Mouse (Mus musculus): ENCODE measurements around the gene Cul7. TPM values are rescaled to one million over a fixed set of nuclear protein-coding genes. Genes with fewer than 3 reads are reported as not detected.

The Cul7 gene
- polyA plus RNA-seq, 1 experiment from 2014 or later, result 42.0 TPM

DNA sequence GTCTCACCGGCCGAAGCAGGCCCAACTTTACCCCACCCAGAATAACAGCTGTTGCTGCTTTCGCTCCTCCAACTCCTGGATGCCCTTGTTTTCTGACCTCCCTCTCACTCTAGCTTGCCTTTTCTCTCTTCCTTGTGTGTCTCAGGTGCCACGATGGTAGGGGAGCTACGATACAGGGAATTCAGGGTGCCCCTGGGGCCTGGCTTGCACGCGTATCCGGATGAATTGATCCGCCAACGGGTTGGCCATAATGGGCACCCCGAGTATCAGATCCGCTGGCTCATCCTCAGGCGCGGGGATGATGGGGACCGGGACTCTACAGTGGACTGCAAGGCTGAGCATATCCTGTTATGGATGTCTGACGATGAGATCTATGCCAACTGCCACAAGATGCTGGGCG, 1.2 kb downstream of the Cul7 start:
- no peak overlapping the region for H3K27ac ChIP-seq
- peaks cover 46% of the 10 kb centered on the region for H3K4me1 ChIP-seq
- ATAC-seq (ENCODE audit: low FRiP score, low read depth), result no peak

GRCm38 (mm10) chr17:46651755-46652547, 1.8 kb downstream of the Cul7 start:
- peaks cover 40% of the 10 kb centered on the region for H3K4me1 ChIP-seq
- no peak for ATAC-seq (ENCODE audit: low FRiP score, low read depth)
- 78% methylated on average over 20 of the region's 20 CpGs for WGBS
- peak overlapping the region; percentile 91 for H3K4me2 ChIP-seq (replicated peaks)
- no peak overlapping the region for H3K27ac ChIP-seq
- no peaks in the 10 kb centered on the region for H3K9me3 ChIP-seq
- H3K36me3 ChIP-seq, result peaks cover 60% of the 10 kb centered on the region
- peak overlapping the region; percentile 92 for H3K9ac ChIP-seq
- H3K4me3 ChIP-seq, result 0 out of 2 replicates have a peak overlapping the region, but pooled peaks have one; percentile 67
- no peaks in the 10 kb centered on the region for H3K27me3 ChIP-seq (replicated peaks)

More for the DNA sequence above, 1.2 kb downstream of the Cul7 start:
- peaks cover 53% of the 10 kb centered on the region for H3K36me3 ChIP-seq
- peak overlapping the region; percentile 91 for H3K4me2 ChIP-seq (replicated peaks)
- peak overlapping the region; percentile 92 for H3K9ac ChIP-seq
- H3K27me3 ChIP-seq (replicated peaks), result no peaks in the 10 kb centered on the region
- 81% methylated on average over 17 of the region's 17 CpGs for WGBS
- no peaks in the 10 kb centered on the region for H3K9me3 ChIP-seq
- peak overlapping the region; percentile 67 for H3K4me3 ChIP-seq

- Histone ChIP-seq H3K27me3 (replicated peaks) (no peaks in the 10 kb centered on the region), H3K36me3 (peaks cover 89% of the 10 kb centered on the region), H3K27ac (no peak overlapping the region), H3K4me2 (replicated peaks) (no peak overlapping the region), H3K9me3 (no peaks in the 10 kb centered on the region), H3K9ac (no peak overlapping the region), H3K4me3 (no peak overlapping the region), H3K4me1 (peaks cover 26% of the 10 kb centered on the region)
- ATAC-seq (ENCODE audit: low FRiP score, low read depth), result no peak
- WGBS, result 77% methylated on average over 6 of the region's 6 CpGs
These were observed 5.9 kb downstream of the Cul7 start for GRCm38 (mm10) chr17:46656054-46656453.

DNA sequence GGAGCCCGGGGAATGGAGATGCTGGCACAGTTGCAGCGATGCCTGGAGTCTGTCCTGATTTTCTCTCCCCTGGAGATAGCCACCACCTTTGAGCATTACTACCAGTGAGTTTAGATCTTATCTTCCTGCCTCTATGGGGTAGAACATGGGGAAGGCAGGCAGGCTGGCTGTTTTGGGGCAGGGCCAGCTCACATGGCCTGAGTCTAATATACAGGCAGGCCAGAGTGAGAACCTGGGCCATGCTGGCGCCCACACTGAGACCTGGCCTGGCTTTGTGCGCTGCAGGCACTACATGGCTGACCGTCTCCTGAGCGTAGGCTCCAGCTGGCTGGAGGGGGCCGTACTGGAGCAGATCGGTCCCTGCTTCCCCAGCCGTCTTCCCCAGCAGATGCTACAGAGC, 11.2 kb downstream of the Cul7 start:
- H3K36me3 ChIP-seq, result peaks cover 97% of the 10 kb centered on the region
- WGBS, result 93% methylated on average over 9 of the region's 9 CpGs
- no peak for ATAC-seq (ENCODE audit: low FRiP score, low read depth)

DNA sequence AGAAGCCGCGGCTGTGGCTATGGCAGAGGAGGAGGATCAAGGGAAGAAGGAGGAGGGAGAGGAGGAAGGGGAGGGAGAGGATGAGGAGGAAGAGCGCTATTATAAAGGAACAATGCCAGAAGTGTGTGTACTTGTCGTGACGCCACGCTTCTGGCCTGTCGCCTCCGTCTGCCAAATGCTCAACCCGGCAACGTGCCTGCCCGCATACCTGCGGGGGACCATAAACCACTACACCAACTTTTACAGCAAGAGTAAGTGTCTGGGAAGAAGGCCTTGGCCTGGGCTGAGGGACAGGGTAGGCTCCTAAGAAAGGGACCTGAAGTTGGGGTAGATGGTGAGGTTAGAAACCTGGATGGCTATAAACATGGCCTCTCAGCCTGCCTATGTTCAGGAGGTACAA, 11.8 kb downstream of the Cul7 start:
- Histone ChIP-seq H3K36me3 (peaks cover 97% of the 10 kb centered on the region), H3K9ac (no peak overlapping the region), H3K4me2 (replicated peaks) (no peak overlapping the region), H3K4me1 (no peaks in the 10 kb centered on the region), H3K27ac (no peak overlapping the region), H3K4me3 (no peak overlapping the region), H3K9me3 (no peaks in the 10 kb centered on the region), H3K27me3 (replicated peaks) (no peaks in the 10 kb centered on the region)
- no peak for ATAC-seq (ENCODE audit: low FRiP score, low read depth)
- 94% methylated on average over 12 of the region's 12 CpGs for WGBS

More for the DNA sequence above, 11.2 kb downstream of the Cul7 start:
- H3K4me1 ChIP-seq, result no peaks in the 10 kb centered on the region
- H3K27me3 ChIP-seq (replicated peaks), result no peaks in the 10 kb centered on the region
- no peaks in the 10 kb centered on the region for H3K9me3 ChIP-seq
- H3K4me3 ChIP-seq, result no peak overlapping the region
- no peak overlapping the region for H3K9ac ChIP-seq
- no peak overlapping the region for H3K27ac ChIP-seq
- no peak overlapping the region for H3K4me2 ChIP-seq (replicated peaks)

GRCm38 (mm10) chr17:46662730-46663129, 12.6 kb downstream of the Cul7 start:
- no peaks in the 10 kb centered on the region for H3K9me3 ChIP-seq
- no peak overlapping the region for H3K4me3 ChIP-seq

GRCm38 (mm10) chr17:46667712-46668111, 17.6 kb downstream of the Cul7 start:
- 92% methylated on average over 16 of the region's 16 CpGs for WGBS
- no peak overlapping the region for H3K4me2 ChIP-seq (replicated peaks)
- no peak for ATAC-seq (ENCODE audit: low FRiP score, low read depth)
- no peak overlapping the region for H3K27ac ChIP-seq
- H3K4me3 ChIP-seq, result no peak overlapping the region
- no peaks in the 10 kb centered on the region for H3K4me1 ChIP-seq
- no peaks in the 10 kb centered on the region for H3K9me3 ChIP-seq
- H3K9ac ChIP-seq, result no peak overlapping the region
- peaks cover 75% of the 10 kb centered on the region for H3K36me3 ChIP-seq
- H3K27me3 ChIP-seq (replicated peaks), result no peaks in the 10 kb centered on the region

More at GRCm38 (mm10) chr17:46662730-46663129, 12.6 kb downstream of the Cul7 start:
- H3K27me3 ChIP-seq (replicated peaks), result no peaks in the 10 kb centered on the region
- no peak overlapping the region for H3K27ac ChIP-seq
- H3K9ac ChIP-seq, result no peak overlapping the region
- ATAC-seq (ENCODE audit: low FRiP score, low read depth), result no peak
- no peak overlapping the region for H3K4me2 ChIP-seq (replicated peaks)
- no peaks in the 10 kb centered on the region for H3K4me1 ChIP-seq
- 96% methylated on average over 5 of the region's 5 CpGs for WGBS
- peaks cover 94% of the 10 kb centered on the region for H3K36me3 ChIP-seq

DNA sequence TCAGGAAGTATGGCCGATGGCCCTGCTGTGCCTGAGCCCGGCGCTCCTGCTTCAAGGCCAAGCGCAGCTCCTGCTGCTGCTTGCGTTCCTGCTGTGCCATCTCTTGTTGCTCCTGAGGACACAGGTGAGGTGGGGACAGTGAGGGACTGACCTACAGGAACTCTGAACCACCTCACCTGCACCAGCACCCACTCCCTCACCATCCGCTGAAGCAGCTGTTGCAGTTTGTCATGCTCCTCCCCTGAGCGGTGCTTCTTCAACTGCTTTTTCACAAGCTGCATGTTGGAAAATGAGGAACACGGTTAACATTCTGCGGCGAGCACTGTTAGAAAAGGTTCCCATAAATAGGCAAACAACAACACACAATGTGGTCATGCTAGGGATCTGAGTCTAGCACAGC, 19.8 kb downstream of the Cul7 start:
- no peak overlapping the region for H3K4me3 ChIP-seq
- H3K27me3 ChIP-seq (replicated peaks), result no peaks in the 10 kb centered on the region
- H3K27ac ChIP-seq, result no peak overlapping the region
- H3K36me3 ChIP-seq, result peaks cover 57% of the 10 kb centered on the region
- H3K4me1 ChIP-seq, result peaks cover 17% of the 10 kb centered on the region
- no peak overlapping the region for H3K4me2 ChIP-seq (replicated peaks)
- H3K9ac ChIP-seq, result no peak overlapping the region
- ATAC-seq (ENCODE audit: low FRiP score, low read depth), result no peak
- no peaks in the 10 kb centered on the region for H3K9me3 ChIP-seq
- WGBS, result 96% methylated on average over 10 of the region's 10 CpGs

- H3K27ac ChIP-seq, result 0 out of 2 replicates have a peak within 1 kb of the TSS, but pooled peaks have one; percentile 27
- WGBS, result 1% methylated on average over 43 of the region's 43 CpGs
- peaks cover 21% of the 10 kb centered on the region for H3K4me1 ChIP-seq
- no peaks in the 10 kb centered on the region for H3K9me3 ChIP-seq
- peaks cover 63% of the 10 kb centered on the region for H3K36me3 ChIP-seq
- peak within 1 kb of the TSS; percentile 88 for H3K4me2 ChIP-seq (replicated peaks)
- H3K4me3 ChIP-seq, result peak within 1 kb of the TSS; percentile 79
- peak; percentile 87 for ATAC-seq (ENCODE audit: low FRiP score, low read depth)
- no peaks in the 10 kb centered on the region for H3K27me3 ChIP-seq (replicated peaks)
- H3K9ac ChIP-seq, result peak within 1 kb of the TSS; percentile 68
These were observed 23.9 kb downstream of the Cul7 start, which contains the start of gene Rrp36 for GRCm38 (mm10) chr17:46673850-46674529. Gene Rrp36, minus strand, starts transcription at chr17:46674352.

- WGBS, result 12% methylated on average over 15 of the region's 15 CpGs
- Histone ChIP-seq H3K27me3 (replicated peaks) (no peaks in the 10 kb centered on the region), H3K4me1 (peaks cover 28% of the 10 kb centered on the region), H3K9me3 (no peaks in the 10 kb centered on the region), H3K36me3 (peaks cover 56% of the 10 kb centered on the region), H3K9ac (peak overlapping the region; percentile 48), H3K27ac (0 out of 2 replicates have a peak overlapping the region, but pooled peaks have one; percentile 22), H3K4me3 (peak overlapping the region; percentile 79), H3K4me2 (replicated peaks) (peak overlapping the region; percentile 88)
- peak; percentile 66 for ATAC-seq (ENCODE audit: low FRiP score, low read depth)
These were observed 24.6 kb downstream of the Cul7 start for GRCm38 (mm10) chr17:46674530-46675283.

GRCm38 (mm10) chr17:46678416-46678815, 28.3 kb downstream of the Cul7 start, which contains the start of gene Mea1:
Gene Mea1, plus strand, starts transcription at chr17:46678793.
- H3K9me3 ChIP-seq, result no peaks in the 10 kb centered on the region
- no peaks in the 10 kb centered on the region for H3K27me3 ChIP-seq (replicated peaks)
- peak within 1 kb of the TSS; percentile 89 for H3K4me2 ChIP-seq (replicated peaks)
- peaks cover 31% of the 10 kb centered on the region for H3K4me1 ChIP-seq
- no peak within 1 kb of the TSS for H3K27ac ChIP-seq
- H3K36me3 ChIP-seq, result peaks cover 47% of the 10 kb centered on the region
- H3K4me3 ChIP-seq, result peak within 1 kb of the TSS; percentile 75
- ATAC-seq (ENCODE audit: low FRiP score, low read depth), result no peak
- WGBS, result 89% methylated on average over 8 of the region's 9 CpGs
- H3K9ac ChIP-seq, result peak within 1 kb of the TSS; percentile 71

GRCm38 (mm10) chr17:46678911-46679310, 28.8 kb downstream of the Cul7 start:
- H3K36me3 ChIP-seq, result peaks cover 52% of the 10 kb centered on the region
- H3K4me3 ChIP-seq, result no peak overlapping the region
- peak overlapping the region; percentile 71; the same call in 1 of the 2 replicates for H3K9ac ChIP-seq
- H3K27ac ChIP-seq, result no peak overlapping the region
- whole genome bisulfite sequencing, result 73% methylated on average over 9 of the region's 9 CpGs
- H3K9me3 ChIP-seq, result no peaks in the 10 kb centered on the region
- ATAC-seq (ENCODE audit: low FRiP score, low read depth), result no peak
- H3K4me2 ChIP-seq (replicated peaks), result peak overlapping the region; percentile 89
- H3K4me1 ChIP-seq, result peaks cover 27% of the 10 kb centered on the region
- H3K27me3 ChIP-seq (replicated peaks), result no peaks in the 10 kb centered on the region
